Mouse (Mus musculus) cerebellum, postnatal 10 days (tissue): Measurements from ENCODE around the gene Comtd1.
A peak's percentile ranks its signal among the peaks of the same experiment; 100 is the strongest.

Experiments
- DNase-seq, 2 experiments: peaks; one replicate each; pipeline ENCODE4 v3.0.0; 2021; ENCODE audit warnings: mixed read lengths in 2 of 2

Gene Comtd1

DNA sequence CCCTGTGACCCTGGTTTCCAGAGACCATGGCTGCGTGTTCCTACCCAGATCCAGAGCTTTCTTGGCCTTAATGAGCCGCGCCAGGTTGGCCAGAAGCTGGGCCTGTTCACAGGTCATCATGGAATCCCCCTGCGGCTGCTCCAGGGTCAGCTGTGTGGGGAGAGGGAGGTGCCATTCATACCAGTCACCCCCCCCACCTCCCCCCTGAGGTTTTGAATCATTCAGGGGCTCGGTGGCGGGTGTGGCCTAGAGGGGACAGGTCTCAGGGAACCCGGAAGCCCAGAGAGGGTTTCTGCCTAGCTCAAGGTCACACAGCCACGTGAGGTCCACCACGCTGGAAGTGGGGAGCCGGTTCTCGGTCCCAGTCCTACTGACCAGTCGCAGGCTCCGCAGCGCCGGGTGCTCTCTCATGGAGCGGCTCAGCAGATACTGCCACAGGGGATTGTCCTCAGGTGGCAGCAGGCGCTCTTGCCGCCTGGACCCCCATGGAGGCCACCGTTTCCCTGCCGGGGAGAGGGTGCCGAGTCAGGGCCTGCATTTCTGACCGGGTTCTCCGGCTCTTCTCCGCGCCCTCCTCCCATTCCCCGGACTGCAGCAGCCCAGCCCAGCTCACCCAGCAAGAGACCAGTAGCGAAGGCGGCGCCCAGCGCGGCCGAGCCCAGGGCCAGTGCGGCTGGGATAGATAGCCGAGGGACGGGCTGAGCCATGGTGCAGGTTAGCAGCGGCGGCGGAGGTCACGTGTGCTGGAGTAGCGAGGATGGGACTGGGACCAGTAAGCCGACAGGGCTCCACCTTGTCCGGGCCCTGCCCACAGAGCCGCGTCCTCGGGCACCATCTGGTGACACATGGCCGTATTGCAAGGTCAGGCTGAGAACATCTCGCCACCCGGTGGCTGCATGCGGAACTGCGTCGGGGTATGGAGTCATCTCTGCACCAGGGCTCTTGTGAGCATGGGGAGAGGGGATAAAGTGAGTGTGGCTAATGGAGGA is at the start of gene Comtd1:
TSS of gene Comtd1 (minus strand) at position 812 of the 989 bp plus-strand sequence.
- DNase-seq, result peak; percentile 98

DNA sequence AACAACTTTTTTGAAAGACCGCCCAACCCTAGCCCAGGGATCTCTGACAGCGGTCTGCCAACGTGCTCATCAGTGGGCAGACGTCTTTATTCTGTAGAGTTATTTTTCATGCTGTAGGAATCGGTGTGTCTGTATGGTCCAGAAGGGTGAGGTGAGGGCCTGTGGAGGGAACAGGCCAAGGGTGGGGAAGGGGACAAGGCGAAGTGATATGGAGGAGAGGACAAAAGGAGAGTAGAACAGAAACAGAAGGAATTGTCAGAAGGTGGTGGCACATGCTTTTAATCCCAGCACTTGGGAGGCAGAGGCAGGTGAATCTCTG is 43.5 kb upstream of the Comtd1 start:
- no peak for DNase-seq

DNA sequence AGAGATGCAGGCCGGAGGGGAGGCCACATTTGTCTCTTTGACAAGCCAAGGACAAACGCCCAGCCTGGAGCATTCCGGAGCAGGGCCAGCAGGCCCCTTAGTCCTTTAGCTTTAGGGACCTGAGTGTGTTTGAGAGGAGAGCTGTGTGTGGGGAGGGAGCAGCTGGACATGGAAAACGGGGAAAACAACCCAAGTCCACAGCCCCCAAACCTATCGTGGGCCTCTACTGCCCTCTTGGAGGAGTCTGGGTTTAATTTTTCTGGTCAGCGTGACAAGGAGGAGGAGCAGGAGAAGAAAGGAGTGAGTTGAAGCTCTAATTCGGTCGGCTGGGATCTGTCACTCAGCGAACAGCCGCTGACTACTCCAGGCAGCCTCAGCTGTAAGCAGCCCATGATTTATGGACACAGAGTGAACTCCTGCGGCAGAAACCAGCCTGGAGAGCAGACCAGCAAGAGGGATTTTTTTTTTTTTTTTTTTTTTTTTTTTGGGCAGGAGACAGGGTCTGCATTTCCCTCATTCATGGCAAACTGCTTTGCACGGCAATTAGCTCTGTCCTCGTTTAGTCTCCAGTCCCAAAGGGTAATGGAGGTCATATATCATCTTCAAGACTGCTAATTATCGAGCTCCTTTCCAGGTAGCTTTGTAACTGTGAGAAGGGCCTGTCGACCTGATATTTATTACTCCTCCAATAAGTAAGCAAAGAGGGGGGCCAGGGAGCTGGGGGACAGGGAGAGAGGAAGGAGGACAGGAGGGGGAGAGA is 43.0 kb upstream of the Comtd1 start:
- peak in 1 of 2 experiments; percentile 16 for DNase-seq

DNA sequence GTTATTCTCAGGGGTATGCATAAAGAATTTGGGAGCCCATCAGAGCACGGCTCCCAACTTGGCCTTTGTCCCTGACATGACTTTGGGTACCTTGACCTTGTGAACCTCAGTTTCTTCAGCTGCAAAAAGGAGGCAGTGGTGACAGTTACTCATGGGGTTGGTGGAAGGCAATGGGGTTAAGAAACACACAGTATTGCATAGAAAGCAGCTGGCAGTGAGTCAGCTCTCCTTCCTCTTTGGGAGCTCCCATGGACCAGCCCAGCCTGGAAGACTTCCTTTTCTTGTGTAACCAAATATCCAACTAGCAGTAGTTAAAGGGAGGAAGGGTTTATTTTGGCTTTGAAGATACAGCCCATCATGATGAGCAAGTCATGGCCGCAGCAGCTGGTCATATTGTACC is 41.7 kb upstream of the Comtd1 start:
- no peak for DNase-seq

DNA sequence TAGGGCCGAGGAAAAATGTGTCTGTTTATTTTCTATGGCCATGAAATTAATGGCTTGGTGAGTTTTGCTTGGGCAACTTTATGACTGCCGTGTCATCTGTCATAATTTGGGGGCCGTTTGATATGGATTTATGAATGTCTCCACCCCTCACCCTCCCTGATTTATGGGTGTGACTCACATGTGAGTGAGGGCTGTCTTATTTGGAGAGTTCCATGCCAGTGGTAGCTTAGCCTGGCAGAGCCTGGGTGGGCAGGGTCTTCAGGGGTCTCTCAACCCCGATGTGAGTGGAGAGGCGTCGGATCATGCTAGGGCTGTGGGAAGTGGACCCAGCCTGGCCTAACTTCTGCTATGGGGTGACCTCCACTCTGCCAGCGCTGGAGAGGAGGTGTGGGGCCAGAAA is 18.0 kb upstream of the Comtd1 start:
- no peak for DNase-seq

DNA sequence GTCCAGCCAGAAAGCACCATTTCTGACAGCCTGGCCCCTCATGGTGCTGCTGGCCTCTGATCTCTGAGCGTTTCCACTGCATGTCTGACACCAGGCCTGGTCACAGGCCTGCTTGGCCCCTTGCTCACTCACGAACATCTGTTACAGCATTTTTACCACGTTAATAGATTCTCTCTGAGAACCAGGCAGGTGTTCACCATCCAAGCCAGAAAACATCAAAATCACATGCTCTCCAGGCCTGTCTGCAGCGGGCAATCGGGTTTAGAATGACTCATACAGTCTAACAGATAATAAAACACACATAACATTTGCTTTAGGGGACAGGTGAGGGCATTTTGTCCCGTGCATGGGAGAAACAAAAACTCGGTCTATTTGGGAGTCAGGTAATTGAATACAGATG is 17.5 kb upstream of the Comtd1 start:
- no peak for DNase-seq

DNA sequence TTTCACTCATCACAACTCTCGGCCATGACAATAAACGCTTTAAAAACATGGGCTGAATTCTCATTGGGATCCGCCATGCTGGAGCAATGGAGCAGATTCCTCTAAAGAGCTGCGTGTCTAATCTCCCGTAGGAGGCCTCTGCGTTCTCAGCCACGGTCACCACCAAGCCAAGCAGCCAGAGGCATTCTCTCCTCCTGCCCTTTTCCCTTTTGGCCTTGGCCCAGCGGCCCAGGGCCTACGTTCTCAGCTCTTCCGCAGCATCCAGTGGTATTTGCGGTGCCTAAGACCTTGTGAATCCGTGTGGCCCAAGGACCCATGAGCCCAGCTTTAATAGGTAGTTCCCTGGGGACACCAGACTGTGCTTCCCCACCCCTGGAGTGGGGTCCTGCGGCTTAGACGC is 8.1 kb upstream of the Comtd1 start:
- DNase-seq, result no peak

DNA sequence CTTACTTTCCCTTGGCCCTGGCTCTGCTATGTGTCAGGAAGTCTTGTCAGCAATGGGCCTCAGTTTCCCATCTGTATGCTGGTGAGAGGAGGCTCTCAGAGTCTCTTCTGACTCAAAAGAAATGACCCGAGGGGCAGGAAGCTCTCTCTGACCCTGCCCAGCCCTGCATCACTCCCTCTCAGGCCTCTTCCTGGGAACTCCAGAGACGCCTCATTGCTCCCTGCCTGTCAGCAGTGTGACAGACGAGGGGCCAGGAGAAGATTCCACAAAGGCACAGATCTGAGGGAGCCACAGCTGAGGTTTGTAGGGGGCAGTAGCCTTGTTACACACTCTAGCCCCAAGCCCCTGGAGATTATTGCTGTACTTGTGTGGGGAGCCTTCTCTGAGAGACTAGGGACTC is 7.2 kb upstream of the Comtd1 start:
- no peak for DNase-seq

DNA sequence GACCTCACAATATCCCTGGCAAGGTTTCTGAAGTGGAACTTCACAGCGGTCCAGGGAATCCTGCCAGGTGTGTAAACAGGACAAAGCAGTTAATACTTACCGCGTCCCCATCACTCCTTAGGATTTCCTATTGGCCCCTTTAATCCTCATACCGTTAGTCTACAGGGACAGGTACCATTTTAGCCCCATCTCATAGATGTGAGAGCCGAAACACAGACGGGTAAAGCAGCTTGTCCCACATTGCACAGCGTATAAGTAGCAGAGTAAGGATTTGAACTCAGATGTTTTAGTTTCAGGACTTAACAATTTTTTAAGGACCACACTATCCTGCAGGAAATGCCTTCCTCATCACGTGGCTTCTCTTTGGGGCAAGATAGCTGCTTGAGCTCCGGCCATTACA is 5.5 kb upstream of the Comtd1 start:
- DNase-seq, result no peak

DNA sequence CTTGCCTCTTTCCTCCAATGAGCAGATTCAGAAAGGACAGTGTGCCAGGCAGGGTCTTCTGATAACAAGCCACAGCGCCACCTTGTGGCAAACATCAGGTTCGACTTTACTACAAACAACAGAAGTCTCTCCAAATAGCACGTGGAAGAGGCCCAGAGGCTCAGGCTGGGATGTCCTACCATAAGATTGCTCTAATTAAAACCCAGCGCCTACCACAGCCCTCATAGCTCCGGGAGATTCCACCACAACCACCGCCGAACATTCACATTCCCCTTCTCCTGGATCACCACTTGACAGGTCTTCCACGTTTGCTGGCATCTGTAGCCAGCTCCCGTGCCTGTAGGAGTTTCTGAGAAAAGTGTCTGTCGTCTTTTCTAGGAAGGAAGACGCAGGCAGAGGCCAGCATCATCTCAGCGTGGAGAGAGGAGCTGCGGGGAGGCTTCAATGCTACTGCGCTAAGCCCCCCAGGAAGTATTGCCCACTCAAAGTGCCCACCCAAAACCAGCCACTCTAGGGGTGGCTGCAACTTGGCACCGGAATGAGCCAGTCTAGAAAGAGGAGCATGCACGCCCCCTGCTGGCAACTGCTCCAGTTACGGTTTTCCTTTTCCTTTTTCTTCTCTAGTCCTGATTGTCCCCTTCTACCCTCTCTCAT is 4.8 kb upstream of the Comtd1 start:
- DNase-seq, result peak; percentile 86 to 89

DNA sequence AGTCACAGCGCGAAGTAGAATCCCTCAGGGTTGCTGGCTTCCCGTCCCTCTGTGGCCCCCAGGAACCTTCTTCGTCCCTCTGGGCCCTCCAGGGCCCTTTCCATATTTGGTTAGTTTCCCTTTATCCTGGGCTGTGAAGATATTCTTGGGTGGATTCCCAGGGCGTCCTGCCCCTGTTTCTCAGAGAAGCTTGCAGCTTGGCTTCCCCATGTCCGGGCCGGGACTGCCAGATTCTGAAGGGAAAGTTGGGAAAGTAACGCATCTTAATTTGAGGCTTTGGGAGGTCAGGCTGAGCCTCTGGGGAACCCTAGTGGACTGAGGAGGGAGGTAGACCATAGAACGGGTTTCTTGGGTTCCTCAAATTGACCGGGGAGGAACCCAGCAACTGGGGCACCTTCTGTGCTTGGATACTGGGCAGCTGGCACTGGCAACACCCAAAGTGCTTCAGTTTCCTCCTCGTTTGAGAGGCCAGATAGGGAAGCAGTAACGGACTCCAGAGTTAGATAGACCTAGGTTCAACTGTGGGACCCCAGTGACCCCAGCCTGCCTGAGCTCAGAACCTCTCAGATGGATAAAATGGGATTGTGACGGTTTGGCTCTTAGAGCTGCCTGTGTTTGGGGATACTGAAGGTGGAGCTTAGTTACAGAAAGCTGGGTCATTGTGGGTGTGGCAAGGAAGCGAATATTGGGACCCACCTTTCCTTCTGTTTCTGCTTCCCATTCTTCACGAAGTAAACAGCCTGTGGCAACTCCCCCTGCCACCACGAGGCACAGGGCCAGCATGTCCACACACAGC is 3.4 kb upstream of the Comtd1 start:
- no peak for DNase-seq

DNA sequence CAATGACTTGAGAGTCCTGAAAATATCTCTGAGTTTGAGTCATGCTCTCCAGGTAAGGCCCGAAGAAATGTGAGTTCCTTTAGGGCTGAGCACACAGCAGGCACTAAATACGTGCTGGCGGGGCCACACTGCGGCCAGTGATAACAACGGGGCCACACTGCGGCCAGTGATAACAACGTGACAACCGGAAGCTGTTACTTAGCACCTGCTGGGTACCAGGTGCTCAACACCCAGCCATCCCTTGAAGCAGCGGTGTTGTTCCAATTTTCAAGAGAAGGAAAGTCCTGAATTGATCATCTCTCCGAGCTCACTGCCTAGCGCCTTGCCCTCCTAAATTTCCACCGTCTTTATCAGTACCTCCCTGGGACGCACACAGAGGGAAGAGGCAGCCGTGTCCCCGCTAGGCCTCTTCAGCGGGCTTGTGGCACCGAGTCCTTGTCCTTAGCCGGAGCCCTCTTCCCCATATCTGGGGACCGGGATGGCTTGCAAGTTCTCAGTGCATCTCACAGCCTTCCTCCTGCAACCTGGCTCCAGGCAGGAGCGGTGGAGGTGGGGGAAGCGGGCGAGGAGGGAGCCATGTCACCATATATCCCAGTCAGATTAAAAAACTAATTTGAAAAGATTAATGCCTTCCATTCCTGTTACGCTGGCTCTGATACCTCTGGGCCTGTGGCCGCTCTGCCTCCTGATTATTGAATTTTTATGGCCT is 1.8 kb upstream of the Comtd1 start:
- DNase-seq, result no peak

DNA sequence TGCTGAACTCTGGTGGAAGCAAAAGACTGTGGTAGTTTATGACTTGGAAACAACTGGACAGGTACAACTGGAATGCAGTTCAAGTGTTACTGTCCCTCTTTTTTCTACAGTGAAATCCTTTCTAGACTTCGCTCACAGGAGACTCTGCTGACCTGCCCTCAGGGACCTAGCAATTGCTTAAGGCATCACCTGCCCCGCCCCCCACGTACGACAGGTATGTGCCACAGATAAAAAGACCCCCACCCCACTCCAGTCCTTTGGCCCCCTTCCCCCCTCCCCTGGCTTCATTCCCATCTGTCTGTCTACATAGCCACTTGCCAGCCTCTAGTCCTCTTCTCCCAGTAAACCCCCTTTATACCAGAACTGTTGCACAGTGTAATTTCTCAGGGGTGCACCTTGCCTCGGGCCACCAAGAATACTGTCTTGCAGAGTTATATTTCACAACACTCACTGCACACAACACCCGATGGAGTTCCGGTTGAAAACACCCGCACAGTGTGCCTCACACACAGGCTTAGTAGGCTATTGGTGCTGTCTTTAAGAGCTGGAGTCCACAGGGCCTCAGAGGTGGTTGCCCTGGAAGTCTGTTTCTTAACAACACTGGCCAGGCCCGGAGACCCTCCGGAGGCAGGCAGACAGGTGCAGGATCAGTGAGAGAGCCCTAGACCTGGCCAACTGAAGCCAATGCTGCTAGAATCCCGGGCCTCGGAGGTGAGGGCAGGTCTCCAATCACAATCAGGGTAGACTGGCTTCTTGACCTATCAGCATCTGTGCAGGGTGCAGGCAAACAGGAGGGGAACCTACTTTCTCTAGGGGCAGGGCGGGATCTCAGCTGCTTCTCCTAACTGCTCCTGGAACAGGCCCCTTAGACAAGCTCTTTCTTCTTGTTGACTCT is 994 bp upstream of the Comtd1 start:
- peak; percentile 43 to 51 for DNase-seq

DNA sequence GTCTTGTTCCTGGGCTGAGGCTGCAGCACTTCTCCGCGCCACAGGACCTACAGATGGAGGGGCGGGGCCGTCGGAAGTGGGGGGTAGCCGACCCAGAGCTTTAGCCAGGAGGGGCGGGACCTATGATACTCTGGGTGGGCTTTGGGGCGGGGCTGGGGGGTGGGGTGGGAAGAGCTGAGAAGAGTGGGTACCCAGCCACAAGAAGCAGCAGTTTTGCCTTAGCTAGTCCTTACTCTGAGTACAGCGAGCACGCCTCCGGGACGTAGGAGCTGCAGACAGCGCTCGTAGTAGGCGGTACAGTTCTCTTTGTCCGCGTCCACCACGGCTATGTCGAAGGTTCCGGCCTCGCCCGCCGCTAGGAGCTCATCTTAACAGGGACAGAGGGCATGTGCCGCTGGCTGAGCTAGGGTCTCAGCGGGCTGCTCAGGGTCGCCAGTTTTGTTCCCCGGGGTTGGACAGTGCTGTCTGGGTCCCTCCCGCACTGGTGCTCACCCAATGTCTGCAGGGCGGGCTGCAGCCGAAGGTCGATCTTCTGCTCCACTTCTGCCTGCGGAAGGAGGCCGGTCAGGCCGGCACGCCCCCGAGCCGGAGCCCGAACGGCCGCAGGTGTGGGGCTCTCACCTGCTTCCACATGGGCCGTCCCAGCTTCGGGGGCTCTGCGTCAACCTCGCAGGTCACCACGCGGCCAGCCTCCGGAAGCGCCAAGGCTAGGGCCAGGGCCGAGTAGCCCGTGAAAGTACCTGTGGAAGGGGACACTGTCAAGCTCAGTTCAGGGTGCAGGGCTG is 1.2 kb downstream of the Comtd1 start:
- DNase-seq, result peak; percentile 91 to 95

DNA sequence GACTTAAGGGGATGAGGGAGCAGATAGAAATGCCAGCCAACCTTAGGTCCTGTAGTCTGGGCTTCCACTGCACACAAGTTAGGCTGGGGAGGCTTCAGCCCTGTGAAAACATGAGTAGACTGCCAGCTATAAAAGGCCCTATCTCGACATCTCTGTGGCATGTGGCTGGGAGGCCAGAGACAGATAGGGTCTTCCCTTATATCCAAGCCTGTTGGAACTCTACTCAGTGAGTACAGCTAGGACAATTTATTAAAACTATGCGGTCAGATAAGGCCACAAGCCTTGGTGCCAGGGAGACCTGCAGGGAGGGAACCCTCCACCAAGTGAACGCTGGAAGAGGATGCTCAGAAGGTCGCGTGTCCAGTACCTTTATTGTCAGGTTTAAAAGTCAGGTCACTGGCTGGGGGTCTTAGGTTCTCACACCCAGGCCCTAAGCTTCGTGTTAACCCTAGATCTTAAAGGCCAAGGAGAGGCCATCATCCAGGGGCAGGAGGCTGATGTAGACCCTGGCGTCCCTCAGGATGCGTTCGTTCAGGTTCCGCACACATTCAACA is 1.9 kb downstream of the Comtd1 start:
- DNase-seq, result no peak

DNA sequence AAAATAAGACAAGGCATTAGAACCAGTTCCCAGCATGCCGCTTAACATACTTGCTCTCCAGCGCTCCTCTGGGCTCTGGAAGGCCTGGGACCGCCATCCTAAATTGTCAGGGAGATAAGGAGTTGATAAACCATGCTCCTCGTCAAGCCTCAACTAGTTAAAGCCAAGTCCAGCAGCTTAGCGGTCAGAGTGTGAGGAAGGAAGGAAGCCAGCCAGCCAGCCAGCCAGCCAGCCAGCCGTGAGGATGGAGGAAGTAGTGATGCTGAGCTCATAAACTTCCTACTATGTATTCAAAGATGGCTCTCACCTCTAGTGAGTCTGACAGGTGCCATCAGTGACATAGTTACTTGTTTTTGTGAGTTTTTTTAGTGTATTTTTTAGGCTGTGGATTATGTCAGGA is 5.5 kb downstream of the Comtd1 start:
- DNase-seq, result no peak

DNA sequence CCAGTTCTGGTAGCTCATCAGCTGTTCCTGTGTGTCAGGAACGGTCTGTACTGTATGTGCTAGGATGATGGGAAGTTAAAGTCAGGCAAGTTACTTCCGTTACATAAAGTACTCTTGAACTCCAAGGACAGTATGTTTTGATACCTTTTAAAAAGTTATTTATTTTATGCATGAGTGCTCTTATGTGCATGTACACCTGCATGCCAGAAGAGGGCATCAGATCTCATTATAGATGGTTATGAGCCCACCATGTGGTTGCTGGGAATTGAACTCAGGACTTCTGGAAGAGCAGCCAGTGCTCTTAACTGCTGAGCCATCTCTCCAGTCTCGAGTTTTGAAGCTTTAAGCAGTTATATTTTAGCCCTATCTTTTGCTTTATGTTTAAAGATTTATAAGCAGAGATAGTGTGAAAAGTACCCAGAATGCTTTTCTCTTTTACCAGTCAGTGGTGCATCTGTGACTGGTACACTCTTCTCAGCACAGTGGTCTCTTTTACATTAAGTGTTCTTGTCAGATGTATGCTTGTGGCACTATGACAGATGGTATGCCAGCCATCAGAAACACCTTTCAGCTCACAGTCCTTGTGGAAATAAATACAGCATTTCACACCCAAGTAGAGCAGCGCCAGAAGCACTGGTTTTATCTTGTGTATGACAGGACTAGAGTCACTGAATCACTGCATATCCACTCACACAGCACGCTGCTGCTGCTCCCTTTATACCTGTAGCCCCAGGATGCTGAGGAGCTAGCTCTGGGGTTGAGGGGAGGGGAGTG is 6.8 kb downstream of the Comtd1 start:
- DNase-seq, result no peak

DNA sequence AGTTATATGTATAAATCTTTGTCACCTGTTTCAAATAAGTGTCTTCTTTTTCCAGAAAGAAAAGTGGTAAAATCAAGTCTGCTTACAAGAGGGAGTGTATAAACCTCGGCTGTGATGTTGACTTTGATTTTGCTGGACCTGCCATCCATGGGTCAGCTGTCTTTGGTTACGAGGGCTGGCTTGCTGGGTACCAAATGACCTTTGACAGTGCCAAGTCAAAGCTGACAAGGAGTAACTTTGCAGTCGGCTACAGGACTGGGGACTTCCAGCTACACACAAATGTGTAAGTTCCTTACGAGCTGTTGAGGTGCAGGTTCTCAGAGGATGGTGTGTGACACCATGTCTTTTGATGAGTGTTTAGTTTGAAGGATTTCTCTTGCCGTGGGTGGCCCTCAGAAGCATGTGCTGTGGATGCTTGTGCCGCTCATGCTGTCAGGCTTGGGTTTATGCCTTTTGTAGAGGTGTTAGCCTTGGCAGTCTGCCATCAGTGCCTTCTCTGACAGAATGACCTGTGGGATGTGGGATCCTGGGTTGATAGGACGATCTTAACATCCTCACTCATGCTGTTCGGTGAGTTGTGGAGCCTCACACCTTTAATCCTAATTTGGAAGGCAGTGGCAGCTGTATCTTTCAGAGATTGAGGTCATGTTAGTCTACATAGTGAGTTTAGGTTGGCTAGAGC is 10.3 kb downstream of the Comtd1 start:
- no peak for DNase-seq
